Mouse (Mus musculus) kidney, postnatal 0 days (tissue): ENCODE results near the gene Vmn2r9. TPM values are rescaled to one million over a fixed set of nuclear protein-coding genes. Genes with fewer than 3 reads are reported as not detected.
"Not testable (repeated sequence)": the region's sequence is repeated elsewhere in the genome, so short reads cannot be mapped to it uniquely, and the experiment has no call there.

ENCODE experiments used
- ATAC-seq: fragments of 200-750 bp; cut with Nextera tagmentation; replicated peaks from 2 replicates; pipeline ENCODE4 v1.8.0; 2017; ENCODE audit warnings: low read depth, moderate number of reproducible peaks, moderate TSS enrichment, moderate library complexity; ENCODE audit not compliant: low FRiP score
- DNase-seq: peaks from one replicate; pipeline ENCODE4 v3.0.0-alpha.2; 2016; ENCODE audit warnings: low spot score
- H3K27ac ChIP-seq: fragments of 300-500 bp; sonication (generic); 2 replicates; pipeline ENCODE4 v1.5.1; 2014; ENCODE audit warnings: mild to moderate bottlenecking
- H3K27me3 ChIP-seq: fragments of 300-500 bp; sonication (generic); 2 replicates; pipeline ENCODE4 v1.6.1; 2014; ENCODE audit warnings: low read length, mixed read lengths; ENCODE audit not compliant: insufficient read depth
- H3K36me3 ChIP-seq: fragments of 300-500 bp; sonication (generic); 2 replicates; pipeline ENCODE4 v1.6.1; 2014; ENCODE audit warnings: low read length, mixed read lengths; ENCODE audit not compliant: insufficient read depth
- H3K4me1 ChIP-seq: fragments of 300-500 bp; sonication (generic); replicated peaks from 2 replicates; pipeline ENCODE4 v1.6.1; 2014; ENCODE audit warnings: antibody characterized with exemption, low read length, mixed read lengths; ENCODE audit not compliant: insufficient read depth
- H3K4me2 ChIP-seq: fragments of 300-500 bp; sonication (generic); 2 replicates; pipeline ENCODE4 v1.6.1; 2014; ENCODE audit warnings: mild to moderate bottlenecking, low read length, moderate library complexity, mixed read lengths
- H3K4me3 ChIP-seq: fragments of 300-500 bp; sonication (generic); replicated peaks from 2 replicates; pipeline ENCODE4 v1.5.1; 2014; ENCODE audit warnings: low read depth, low read length
- H3K9ac ChIP-seq: fragments of 300-500 bp; sonication (generic); 2 replicates; pipeline ENCODE4 v1.6.1; 2014; ENCODE audit warnings: low read depth, low read length
- H3K9me3 ChIP-seq: fragments of 300-500 bp; sonication (generic); replicated peaks from 2 replicates; pipeline ENCODE4 v1.6.1; 2016; ENCODE audit warnings: low read length, inconsistent platforms, mixed read lengths
- CTCF ChIP-seq: IDR thresholded peaks from 2 replicates; pipeline ENCODE4 v1.5.1; 2016; ENCODE audit warnings: antibody characterized with exemption, low read depth, mild to moderate bottlenecking, moderate library complexity
- WGBS: fragments of 180-500 bp; shearing (Covaris S2); extraction: QIAGEN DNeasy Blood & Tissue Kit; methylation state at CpG from one replicate; pipeline ENCODE4 v1.1.7; 2014; 5-methylcytosine and 5-hydroxymethylcytosine counted together
- polyA plus RNA-seq: library from polyadenylated mRNA; unstranded; fragments of >200 nt; fragmentation: Nextera tagmentation; extraction: Ambion mirVana; gene quantifications from 2 replicates; pipeline ENCODE4 v1.2.1, GENCODE M21; 2015

The Vmn2r9 gene
- polyA plus RNA-seq, 1 experiment from 2014 or later: not detected

- not testable (repeated sequence) for H3K4me3 ChIP-seq, H3K36me3 ChIP-seq, H3K9me3 ChIP-seq, H3K27me3 ChIP-seq, H3K27ac ChIP-seq, H3K4me2 ChIP-seq, ATAC-seq, H3K4me1 ChIP-seq, H3K9ac ChIP-seq
- WGBS: 35% methylated on average over 1 of the region's 1 CpGs
- DNase-seq: peak; percentile 7
- peak; percentile 65 for TF ChIP-seq CTCF
Measured at GRCm38 (mm10) chr5:108790385-108790784, 62.0 kb downstream of the Vmn2r9 start.

Other genes starting within 250 kb of the Vmn2r9 start
- gene Gak, start 222.8 kb downstream of the Vmn2r9 start, polyA plus RNA-seq: 43.1 and 44.6 TPM in 2 replicates
- gene Tmem175, start 222.8 kb downstream of the Vmn2r9 start, polyA plus RNA-seq: 27.8 and 28.1 TPM in 2 replicates
- 6.3 and 7.4 TPM in 2 replicates for gene Idua, start 192.3 kb downstream of the Vmn2r9 start, polyA plus RNA-seq
- gene Dgkq, start 182.9 kb downstream of the Vmn2r9 start, polyA plus RNA-seq: 6.5 and 6.9 TPM in 2 replicates
- gene Slc26a1, start 177.0 kb downstream of the Vmn2r9 start, polyA plus RNA-seq: 8.5 and 10.1 TPM in 2 replicates
- gene Fgfrl1, start 160.2 kb downstream of the Vmn2r9 start, polyA plus RNA-seq: 23.2 and 25.1 TPM in 2 replicates
- gene Rnf212, start 77.6 kb downstream of the Vmn2r9 start, polyA plus RNA-seq: not detected in 2 replicates
- gene Tmed11, start 57.2 kb downstream of the Vmn2r9 start, polyA plus RNA-seq: not detected in 2 replicates
- not detected in 2 replicates for gene Vmn2r8, start 43.8 kb downstream of the Vmn2r9 start, polyA plus RNA-seq
- not detected in 2 replicates for gene Vmn2r10, start 153.9 kb upstream of the Vmn2r9 start, polyA plus RNA-seq
- gene Vmn2r11, start 207.0 kb upstream of the Vmn2r9 start, polyA plus RNA-seq: not detected in 2 replicates
- not detected in 2 replicates for gene Vmn2r12, start 245.3 kb upstream of the Vmn2r9 start, polyA plus RNA-seq